Mouse (Mus musculus) embryonic facial prominence, embryonic 13.5 days (tissue): ENCODE measurements around the gene Cerkl. TPM values are rescaled to one million over a fixed set of nuclear protein-coding genes. Genes with fewer than 3 reads are reported as not detected.

Experiments used
- ATAC-seq: fragments of 200-750 bp; cut with Nextera tagmentation; 2 replicates; pipeline ENCODE4 v1.8.0; 2017; ENCODE audit warnings: low read depth; ENCODE audit not compliant: insufficient number of reproducible peaks, insufficient read depth, low FRiP score, low TSS enrichment
- H3K27ac ChIP-seq: fragments of 300-500 bp; sonication (generic); 2 replicates; pipeline ENCODE4 v1.5.1; 2015; ENCODE audit warnings: moderate library complexity, mild to moderate bottlenecking, inconsistent platforms
- H3K27me3 ChIP-seq: fragments of 300-500 bp; sonication (generic); 2 replicates; pipeline ENCODE4 v1.6.1; 2015; ENCODE audit warnings: mild to moderate bottlenecking, inconsistent platforms
- H3K36me3 ChIP-seq: fragments of 300-500 bp; sonication (generic); 2 replicates; pipeline ENCODE4 v1.6.1; 2015; ENCODE audit warnings: mild to moderate bottlenecking, inconsistent platforms
- H3K4me1 ChIP-seq: fragments of 300-500 bp; sonication (generic); 2 replicates; pipeline ENCODE4 v1.6.1; 2015; ENCODE audit warnings: inconsistent platforms
- H3K4me2 ChIP-seq: fragments of 300-500 bp; sonication (generic); 2 replicates; pipeline ENCODE4 v1.6.1; 2015; ENCODE audit warnings: moderate library complexity, mild to moderate bottlenecking, inconsistent platforms
- H3K4me3 ChIP-seq: fragments of 300-500 bp; sonication (generic); 2 replicates; pipeline ENCODE4 v1.5.1; 2015; ENCODE audit warnings: mild to moderate bottlenecking, inconsistent platforms
- H3K9ac ChIP-seq: fragments of 300-500 bp; sonication (generic); 2 replicates; pipeline ENCODE4 v1.6.1; 2015; ENCODE audit warnings: mild to moderate bottlenecking, inconsistent platforms
- H3K9me3 ChIP-seq: fragments of 300-500 bp; sonication (generic); 2 replicates; pipeline ENCODE4 v1.6.1; 2016; ENCODE audit warnings: inconsistent platforms
- WGBS: fragments of 180-500 bp; shearing (Covaris S2); methylation state at CpG from one replicate; pipeline ENCODE4 v1.1.7; 2015; ENCODE audit warnings: mixed read lengths; 5-methylcytosine and 5-hydroxymethylcytosine counted together
- polyA plus RNA-seq: library from polyadenylated mRNA; unstranded; fragments of >200 nt; fragmentation: Nextera tagmentation; extraction: Ambion mirVana; gene quantifications from 2 replicates; pipeline ENCODE4 v1.2.1, GENCODE M21; 2015

Cerkl gene
- polyA plus RNA-seq, 1 experiment from 2014 or later: 2.9 TPM

DNA sequence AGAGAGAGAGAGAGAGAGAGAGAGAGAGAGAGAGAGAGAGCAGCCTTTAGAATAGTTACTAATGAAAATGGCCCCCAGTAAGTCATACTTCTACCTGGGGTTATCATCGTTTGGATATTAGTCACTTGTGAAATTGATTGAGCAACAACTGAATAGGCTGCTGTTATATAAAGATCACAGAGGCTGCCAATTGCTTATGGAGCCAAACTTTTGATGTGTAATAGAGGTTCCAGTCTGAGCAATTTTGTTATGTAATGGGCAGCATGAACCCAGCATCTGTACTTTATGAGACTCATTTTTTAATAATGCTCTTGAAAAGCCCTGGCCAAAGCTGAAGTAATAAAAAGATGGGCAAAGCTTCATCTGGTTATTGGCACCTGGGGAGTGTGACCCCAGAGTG, 166.4 kb downstream of the Cerkl start:
- WGBS: 77% methylated on average over 1 of the region's 1 CpGs

DNA sequence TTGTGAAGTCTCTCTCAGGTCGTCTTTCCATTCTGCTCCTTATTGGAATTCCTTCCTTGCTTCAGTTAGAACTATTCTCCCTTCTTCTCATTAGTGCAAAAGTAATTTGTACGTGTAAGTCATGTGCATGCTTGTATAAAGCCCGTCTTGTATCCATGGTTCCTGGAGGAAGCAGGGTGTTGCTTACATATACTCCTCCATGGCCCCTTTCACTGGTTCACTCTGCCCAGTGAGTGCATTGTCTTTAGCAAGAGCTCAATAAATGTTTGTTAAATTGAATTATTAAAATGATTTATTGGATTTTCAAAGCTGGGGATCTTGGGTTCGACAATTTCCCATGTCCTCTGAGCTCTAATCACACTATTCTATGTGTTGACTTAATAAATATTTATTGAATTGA, 172.4 kb downstream of the Cerkl start:
- 90% methylated on average over 4 of the region's 4 CpGs for WGBS
- Histone ChIP-seq H3K9me3 (no peaks in the 10 kb centered on the region), H3K9ac (no peak overlapping the region), H3K36me3 (no peaks in the 10 kb centered on the region), H3K27me3 (no peaks in the 10 kb centered on the region), H3K27ac (no peak overlapping the region), H3K4me3 (no peak overlapping the region), H3K4me1 (no peaks in the 10 kb centered on the region), H3K4me2 (no peak overlapping the region)
- no peak for ATAC-seq

More for the DNA sequence above, 166.4 kb downstream of the Cerkl start:
- H3K9me3 ChIP-seq: no peaks in the 10 kb centered on the region
- no peaks in the 10 kb centered on the region for H3K36me3 ChIP-seq
- no peak overlapping the region for H3K4me2 ChIP-seq
- H3K27me3 ChIP-seq: no peaks in the 10 kb centered on the region
- H3K9ac ChIP-seq: no peak overlapping the region
- H3K27ac ChIP-seq: no peak overlapping the region
- H3K4me3 ChIP-seq: no peak overlapping the region
- H3K4me1 ChIP-seq: no peaks in the 10 kb centered on the region
- no peak for ATAC-seq

Other genes with a start within 250 kb of the Cerkl start
- gene Itga4, start 201.4 kb downstream of the Cerkl start, polyA plus RNA-seq: 6.5 and 7.0 TPM in 2 replicates
- 2.0 and 3.7 TPM in 2 replicates for gene Neurod1, start within 50 bp of the Cerkl start, polyA plus RNA-seq
- gene Itprid2, start 178.6 kb upstream of the Cerkl start, polyA plus RNA-seq: 10.4 and 11.8 TPM in 2 replicates